Mouse (Mus musculus): ENCODE measurements around the gene Eva1c. TPM values are rescaled to one million over a fixed set of nuclear protein-coding genes. Genes with fewer than 3 reads are reported as not detected.

Eva1c gene
- total RNA-seq (2014; fragmentation: Nextera tagmentation) = not detected in 2 replicates
- 0.16 and 0.35 TPM in 2 replicates for total RNA-seq (2017)
- polyA plus RNA-seq (2012) = not detected in 2 replicates

GRCm38 (mm10) chr16:90826457-90826856, at the start of gene Eva1c:
Eva1c (plus strand) TSS chr16:90826719.
- TF ChIP-seq POLR2AphosphoS5 (IDR thresholded peaks at IDR 0.05; ENCODE audit: insufficient replicate concordance, low read depth, low read length) = no peak
- TF ChIP-seq TAL1 (conservative IDR thresholded peaks at IDR 0.05; ENCODE audit: low read depth, low read length) = no peak
- no peak for TF ChIP-seq CTCF (IDR thresholded peaks at IDR 0.05; ENCODE audit: low read depth, low read length)
- no peak for TF ChIP-seq GATA2 (IDR thresholded peaks at IDR 0.05; ENCODE audit: borderline replicate concordance, low read depth, low read length)
- no peak for TF ChIP-seq GATA1 (IDR thresholded peaks at IDR 0.05; ENCODE audit: borderline replicate concordance, low read length)
- Histone ChIP-seq H3K36me3 (replicated peaks) (no peaks in the 10 kb centered on the region), H3K4me3 (ENCODE audit: low read depth, low read length) (no peak within 1 kb of the TSS), H3K27me3 (ENCODE audit: insufficient read depth, low read length) (peaks cover 39% of the 10 kb centered on the region), H3K4me1 (ENCODE audit: insufficient read depth, low read depth, low read length) (no peaks in the 10 kb centered on the region), H3K9me3 (replicated peaks) (peaks cover 8% of the 10 kb centered on the region)
- ATAC-seq (ENCODE audit: extremely low read depth, insufficient number of reproducible peaks, low FRiP score, poor library complexity, severe bottlenecking) (no peak), DNase-seq (ENCODE audit: low spot score) (no peak)

DNA sequence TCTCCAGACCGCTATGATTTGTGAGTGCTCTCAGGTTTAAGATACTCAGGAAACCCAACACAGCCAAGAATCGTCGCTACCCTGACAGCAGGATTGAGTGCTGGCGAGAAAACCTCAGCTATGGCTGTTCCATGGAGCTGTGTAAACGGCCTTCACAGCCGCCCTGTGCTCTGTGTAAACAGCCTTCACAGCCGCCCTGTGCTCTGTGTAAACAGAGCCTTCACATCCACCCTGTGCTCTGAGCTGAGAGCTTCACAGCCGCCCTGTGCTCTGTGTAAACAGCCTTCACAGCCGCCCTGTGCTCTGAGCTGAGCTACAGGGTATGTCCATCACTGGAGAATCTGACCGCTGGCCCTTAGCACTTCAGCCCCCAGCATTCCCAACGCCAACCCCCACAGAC, 46.7 kb upstream of the Eva1c start:
- H3K9me3 ChIP-seq (replicated peaks) = no peaks in the 10 kb centered on the region
- ATAC-seq (ENCODE audit: extremely low read depth, insufficient number of reproducible peaks, low FRiP score, poor library complexity, severe bottlenecking) = no peak
- H3K4me1 ChIP-seq (ENCODE audit: insufficient read depth, low read depth, low read length) = no peaks in the 10 kb centered on the region
- H3K27me3 ChIP-seq (ENCODE audit: insufficient read depth, low read length) = no peaks in the 10 kb centered on the region
- no peak for TF ChIP-seq TAL1 (conservative IDR thresholded peaks at IDR 0.05; ENCODE audit: low read depth, low read length)
- no peak for TF ChIP-seq CTCF (IDR thresholded peaks at IDR 0.05; ENCODE audit: low read depth, low read length)
- TF ChIP-seq GATA2 (IDR thresholded peaks at IDR 0.05; ENCODE audit: borderline replicate concordance, low read depth, low read length) = no peak
- no peak for TF ChIP-seq GATA1 (IDR thresholded peaks at IDR 0.05; ENCODE audit: borderline replicate concordance, low read length)
- TF ChIP-seq POLR2AphosphoS5 (IDR thresholded peaks at IDR 0.05; ENCODE audit: insufficient replicate concordance, low read depth, low read length) = no peak
- DNase-seq (ENCODE audit: low spot score) = no peak
- no peak overlapping the region for H3K4me3 ChIP-seq (ENCODE audit: low read depth, low read length)
- peaks cover 98% of the 10 kb centered on the region for H3K36me3 ChIP-seq (replicated peaks)

DNA sequence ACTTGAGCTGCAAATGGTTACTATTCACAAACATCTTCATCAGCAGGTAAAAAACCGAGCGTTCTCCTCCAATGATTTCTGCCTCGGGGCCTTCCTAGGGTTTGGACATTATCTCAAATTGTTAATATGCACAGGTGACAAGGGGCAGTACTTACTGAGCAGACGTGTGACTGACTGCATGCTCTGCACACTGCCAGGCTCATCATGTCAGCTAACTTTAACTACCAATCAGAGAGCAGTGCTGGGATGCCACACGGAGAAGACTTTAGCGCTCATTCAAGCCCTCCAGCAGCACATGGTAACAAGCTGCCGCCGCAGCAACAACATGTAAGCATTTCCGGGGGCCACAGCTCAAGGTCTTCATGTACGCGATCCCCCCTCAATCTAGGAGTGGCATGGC, 43.2 kb upstream of the Eva1c start:
- Histone ChIP-seq H3K4me3 (ENCODE audit: low read depth, low read length) (no peak overlapping the region), H3K27me3 (ENCODE audit: insufficient read depth, low read length) (no peaks in the 10 kb centered on the region), H3K9me3 (replicated peaks) (no peaks in the 10 kb centered on the region), H3K4me1 (ENCODE audit: insufficient read depth, low read depth, low read length) (no peaks in the 10 kb centered on the region), H3K36me3 (replicated peaks) (peaks cover 98% of the 10 kb centered on the region)
- DNase-seq (ENCODE audit: low spot score) (no peak), ATAC-seq (ENCODE audit: extremely low read depth, insufficient number of reproducible peaks, low FRiP score, poor library complexity, severe bottlenecking) (no peak)
- TF ChIP-seq CTCF (IDR thresholded peaks at IDR 0.05; ENCODE audit: low read depth, low read length) = no peak
- no peak for TF ChIP-seq GATA2 (IDR thresholded peaks at IDR 0.05; ENCODE audit: borderline replicate concordance, low read depth, low read length)
- no peak for TF ChIP-seq TAL1 (conservative IDR thresholded peaks at IDR 0.05; ENCODE audit: low read depth, low read length)
- no peak for TF ChIP-seq POLR2AphosphoS5 (IDR thresholded peaks at IDR 0.05; ENCODE audit: insufficient replicate concordance, low read depth, low read length)
- no peak for TF ChIP-seq GATA1 (IDR thresholded peaks at IDR 0.05; ENCODE audit: borderline replicate concordance, low read length)

DNA sequence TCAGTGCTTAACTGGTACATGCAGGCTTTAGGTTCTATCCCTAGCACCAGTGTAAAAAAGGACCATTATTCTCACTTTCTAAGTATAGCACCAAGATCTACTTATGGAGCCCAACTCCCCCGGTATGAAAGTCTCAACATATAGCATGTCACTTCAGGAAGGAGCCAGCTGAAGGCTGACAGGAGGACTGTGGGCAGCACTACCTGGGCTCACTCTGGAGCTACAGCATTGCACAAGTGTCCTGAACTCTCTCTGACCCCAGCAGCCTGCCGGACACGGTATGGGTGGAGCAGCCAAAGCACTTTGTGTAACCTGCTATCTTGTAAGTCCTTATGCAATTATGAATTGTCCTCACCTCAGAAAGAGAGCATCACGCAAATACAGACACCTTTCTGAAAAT, 41.3 kb upstream of the Eva1c start:
- H3K4me3 ChIP-seq (ENCODE audit: low read depth, low read length) = no peak overlapping the region
- H3K27me3 ChIP-seq (ENCODE audit: insufficient read depth, low read length) = no peaks in the 10 kb centered on the region
- no peak for TF ChIP-seq CTCF (IDR thresholded peaks at IDR 0.05; ENCODE audit: low read depth, low read length)
- TF ChIP-seq POLR2AphosphoS5 (IDR thresholded peaks at IDR 0.05; ENCODE audit: insufficient replicate concordance, low read depth, low read length) = no peak
- no peak for TF ChIP-seq TAL1 (conservative IDR thresholded peaks at IDR 0.05; ENCODE audit: low read depth, low read length)
- TF ChIP-seq GATA1 (IDR thresholded peaks at IDR 0.05; ENCODE audit: borderline replicate concordance, low read length) = no peak
- TF ChIP-seq GATA2 (IDR thresholded peaks at IDR 0.05; ENCODE audit: borderline replicate concordance, low read depth, low read length) = no peak
- H3K36me3 ChIP-seq (replicated peaks) = peaks cover 98% of the 10 kb centered on the region
- no peak for DNase-seq (ENCODE audit: low spot score)
- ATAC-seq (ENCODE audit: extremely low read depth, insufficient number of reproducible peaks, low FRiP score, poor library complexity, severe bottlenecking) = no peak
- no peaks in the 10 kb centered on the region for H3K9me3 ChIP-seq (replicated peaks)
- H3K4me1 ChIP-seq (ENCODE audit: insufficient read depth, low read depth, low read length) = no peaks in the 10 kb centered on the region

DNA sequence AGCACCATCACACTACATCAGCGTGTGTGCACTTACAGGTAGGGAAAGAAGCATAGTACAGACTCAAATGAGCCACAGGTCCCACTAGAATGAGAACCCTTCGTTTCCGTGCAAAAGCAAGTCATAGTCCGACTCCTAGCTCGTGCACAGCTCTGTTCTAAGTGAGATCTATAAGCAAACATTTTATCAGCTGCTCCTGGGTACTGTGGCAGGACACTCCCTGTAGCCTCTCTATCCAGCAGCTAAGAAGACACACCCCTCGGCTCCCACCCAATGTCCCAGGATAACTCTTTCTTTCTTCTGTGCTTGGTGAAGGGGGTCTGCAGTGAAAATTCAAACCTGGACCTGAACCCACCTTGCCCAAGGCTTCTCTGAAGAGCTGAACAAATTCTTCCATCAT, 37.9 kb upstream of the Eva1c start:
- DNase-seq (ENCODE audit: low spot score) = no peak
- Histone ChIP-seq H3K36me3 (replicated peaks) (peaks cover 100% of the 10 kb centered on the region), H3K27me3 (ENCODE audit: insufficient read depth, low read length) (no peaks in the 10 kb centered on the region), H3K9me3 (replicated peaks) (no peaks in the 10 kb centered on the region), H3K4me3 (ENCODE audit: low read depth, low read length) (no peak overlapping the region), H3K4me1 (ENCODE audit: insufficient read depth, low read depth, low read length) (no peaks in the 10 kb centered on the region)
- ATAC-seq (ENCODE audit: extremely low read depth, insufficient number of reproducible peaks, low FRiP score, poor library complexity, severe bottlenecking) = no peak
- no peak for TF ChIP-seq POLR2AphosphoS5 (IDR thresholded peaks at IDR 0.05; ENCODE audit: insufficient replicate concordance, low read depth, low read length)
- TF ChIP-seq TAL1 (conservative IDR thresholded peaks at IDR 0.05; ENCODE audit: low read depth, low read length) = no peak
- no peak for TF ChIP-seq GATA2 (IDR thresholded peaks at IDR 0.05; ENCODE audit: borderline replicate concordance, low read depth, low read length)
- TF ChIP-seq CTCF (IDR thresholded peaks at IDR 0.05; ENCODE audit: low read depth, low read length) = no peak
- TF ChIP-seq GATA1 (IDR thresholded peaks at IDR 0.05; ENCODE audit: borderline replicate concordance, low read length) = no peak

- no peaks in the 10 kb centered on the region for H3K9me3 ChIP-seq (replicated peaks)
- H3K36me3 ChIP-seq (replicated peaks) = peaks cover 99% of the 10 kb centered on the region
- ATAC-seq (ENCODE audit: extremely low read depth, insufficient number of reproducible peaks, low FRiP score, poor library complexity, severe bottlenecking) (no peak), DNase-seq (ENCODE audit: low spot score) (no peak)
- no peaks in the 10 kb centered on the region for H3K27me3 ChIP-seq (ENCODE audit: insufficient read depth, low read length)
- TF ChIP-seq GATA2 (IDR thresholded peaks at IDR 0.05; ENCODE audit: borderline replicate concordance, low read depth, low read length) = no peak
- TF ChIP-seq CTCF (IDR thresholded peaks at IDR 0.05; ENCODE audit: low read depth, low read length) = no peak
- TF ChIP-seq TAL1 (conservative IDR thresholded peaks at IDR 0.05; ENCODE audit: low read depth, low read length) = no peak
- no peak for TF ChIP-seq GATA1 (IDR thresholded peaks at IDR 0.05; ENCODE audit: borderline replicate concordance, low read length)
- TF ChIP-seq POLR2AphosphoS5 (IDR thresholded peaks at IDR 0.05; ENCODE audit: insufficient replicate concordance, low read depth, low read length) = no peak
- peaks cover 4% of the 10 kb centered on the region for H3K4me1 ChIP-seq (ENCODE audit: insufficient read depth, low read depth, low read length)
- H3K4me3 ChIP-seq (ENCODE audit: low read depth, low read length) = no peak overlapping the region
Measured at GRCm38 (mm10) chr16:90790946-90791345, 35.6 kb upstream of the Eva1c start.
